Mouse (Mus musculus) bone marrow, adult 2 months (tissue): Measurements from ENCODE around the gene Nxn. TPM values are rescaled to one million over a fixed set of nuclear protein-coding genes. Genes with fewer than 3 reads are reported as not detected.

Experiments
- H3K27ac ChIP-seq: fragments of 200-500 bp; 2 replicates; pipeline ENCODE4 v1.5.1; 2012; ENCODE audit warnings: low read depth, mild to moderate bottlenecking, control low read depth, inconsistent platforms, low read length; ENCODE audit not compliant: control insufficient read depth, poor library complexity, insufficient read depth
- H3K4me1 ChIP-seq: fragments of 200-500 bp; 2 replicates; pipeline ENCODE4 v1.6.1; 2011; ENCODE audit warnings: low read length; ENCODE audit not compliant: control insufficient read depth, insufficient read depth
- H3K4me3 ChIP-seq: fragments of 200-500 bp; replicated peaks from 2 replicates; pipeline ENCODE3; 2011; ENCODE audit warnings: mild to moderate bottlenecking, low read depth, low read length, control low read depth; ENCODE audit not compliant: control insufficient read depth
- CTCF ChIP-seq: fragments of 200-500 bp; IDR thresholded peaks from 2 replicates; pipeline ENCODE4 v1.5.1; 2011; ENCODE audit warnings: low read length, control low read depth; ENCODE audit not compliant: control insufficient read depth, insufficient read depth
- POLR2A ChIP-seq: fragments of 200-500 bp; IDR thresholded peaks from 2 replicates; pipeline ENCODE4 v1.6.1; 2011; ENCODE audit warnings: low read depth, mild to moderate bottlenecking, control low read depth, low read length, borderline replicate concordance; ENCODE audit not compliant: control insufficient read depth
- whole genome bisulfite sequencing: fragments of 180-500 bp; shearing (Covaris S2); methylation state at CpG from one replicate; pipeline ENCODE4 v1.1.7; 2018; 5-methylcytosine and 5-hydroxymethylcytosine counted together
- polyA plus RNA-seq: library from polyadenylated mRNA; stranded (reverse); fragments of >200 nt; gene quantifications from 2 replicates; pipeline ENCODE4 v1.2.4, GENCODE M21; 2011; ENCODE audit warnings: low replicate concordance; ENCODE audit not compliant: missing spikeins, insufficient read depth, insufficient read length

The Nxn gene
- polyA plus RNA-seq, 1 experiment: 14.4 TPM

DNA sequence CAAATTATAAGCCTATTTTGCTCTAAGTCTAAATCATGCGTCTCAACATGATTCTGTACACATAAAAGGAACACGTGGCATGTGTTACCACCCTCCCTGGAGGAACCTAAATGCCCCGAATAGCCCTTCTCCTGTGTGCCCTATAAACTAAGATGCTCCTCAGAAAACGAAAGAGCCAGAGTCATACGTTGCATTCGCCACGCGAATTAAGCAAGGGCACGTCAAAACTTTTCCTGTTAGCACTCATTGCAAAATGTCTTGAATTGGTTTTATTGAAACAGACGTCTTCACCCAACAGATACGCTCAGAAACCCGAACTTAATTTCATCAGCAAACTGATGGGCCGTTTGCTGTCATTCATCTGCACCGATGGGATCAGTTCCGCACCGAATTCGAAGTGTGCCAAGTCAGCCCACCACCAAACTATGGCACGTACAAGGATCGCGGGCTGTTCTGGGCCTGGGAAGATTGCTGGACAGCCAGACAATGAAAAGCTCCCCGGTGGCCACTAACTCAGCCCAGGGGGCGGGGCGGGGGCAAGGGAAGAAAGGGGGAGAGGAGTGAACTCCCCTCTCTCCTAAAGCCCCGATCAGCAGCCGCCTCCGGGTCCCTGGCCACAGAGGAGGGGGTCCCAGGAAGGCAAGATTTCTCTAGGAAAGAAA lies 1.2 kb downstream of the Nxn start:
- Histone ChIP-seq H3K27ac (peak overlapping the region; percentile 52), H3K4me1 (no peaks in the 10 kb centered on the region), H3K4me3 (peak overlapping the region; percentile 76)
- TF ChIP-seq CTCF (no peak), POLR2A (no peak)
- WGBS: under 1% methylated on average over 26 of the region's 26 CpGs

DNA sequence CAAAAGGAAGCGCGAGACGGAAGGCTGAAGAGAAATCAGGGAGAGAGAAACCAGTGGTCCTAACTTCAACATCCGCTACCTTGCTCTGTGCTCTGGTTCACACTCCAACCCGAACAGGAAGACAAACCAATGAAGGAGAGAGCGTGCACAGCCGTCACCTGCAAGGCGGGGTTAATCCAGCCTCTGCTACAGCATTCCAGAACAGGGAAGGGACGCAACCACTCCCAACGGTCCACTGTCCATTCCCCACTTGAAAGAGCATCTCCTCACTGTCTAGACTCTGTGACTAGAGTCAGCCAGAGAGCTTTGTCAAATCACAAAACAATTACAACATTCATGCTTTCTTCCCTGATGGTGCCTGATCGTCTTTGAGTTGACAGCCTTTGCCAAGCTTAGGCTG lies 5.9 kb downstream of the Nxn start:
- H3K4me3 ChIP-seq: no peak overlapping the region
- TF ChIP-seq POLR2A (no peak), CTCF (no peak)
- 83% methylated on average over 11 of the region's 11 CpGs for WGBS
- no peaks in the 10 kb centered on the region for H3K4me1 ChIP-seq
- H3K27ac ChIP-seq: no peak overlapping the region

DNA sequence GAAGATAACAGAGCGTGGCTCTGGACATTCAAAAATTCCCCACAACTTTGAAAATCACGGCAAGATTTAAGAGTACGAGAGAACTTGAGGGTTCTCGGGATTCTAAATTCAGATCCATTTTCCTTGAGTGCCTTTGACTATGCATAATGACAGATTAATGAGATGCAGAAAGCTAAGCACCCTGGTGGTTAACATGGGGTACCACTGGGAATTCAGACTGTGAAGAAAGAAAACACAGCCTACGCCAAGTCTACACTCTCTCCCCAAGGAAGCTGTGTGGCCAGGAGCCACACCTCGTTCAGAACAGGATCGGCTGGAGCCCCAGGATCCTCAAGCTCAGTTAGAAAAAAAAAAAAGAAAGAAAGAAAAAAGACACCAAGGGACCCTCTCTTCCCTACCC lies 6.4 kb downstream of the Nxn start:
- Histone ChIP-seq H3K4me3 (no peak overlapping the region), H3K4me1 (no peaks in the 10 kb centered on the region), H3K27ac (no peak overlapping the region)
- 86% methylated on average over 7 of the region's 7 CpGs for WGBS
- TF ChIP-seq POLR2A (no peak), CTCF (no peak)

DNA sequence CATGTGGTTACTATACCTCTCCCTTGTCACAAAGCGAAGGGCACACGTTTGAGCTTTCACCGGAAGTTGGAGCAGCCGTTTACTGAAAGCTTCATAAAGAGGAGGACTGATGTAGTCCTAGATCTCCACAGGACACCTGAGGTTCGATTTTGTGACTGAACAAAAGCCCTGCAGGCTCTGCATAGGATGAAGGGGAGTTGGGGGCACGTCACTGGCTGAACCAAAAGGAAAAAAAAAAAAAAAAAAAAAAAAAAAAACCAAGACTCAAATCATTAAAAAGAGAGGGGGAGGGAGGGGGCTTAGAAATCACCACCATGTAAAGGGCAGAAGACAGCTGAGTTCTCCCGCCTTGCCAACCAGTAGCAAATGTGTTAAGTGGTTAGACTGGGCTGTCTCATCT lies 10.2 kb downstream of the Nxn start:
- WGBS: 69% methylated on average over 7 of the region's 7 CpGs
- TF ChIP-seq CTCF (no peak), POLR2A (no peak)
- H3K27ac ChIP-seq: no peak overlapping the region
- H3K4me1 ChIP-seq: no peaks in the 10 kb centered on the region
- H3K4me3 ChIP-seq: no peak overlapping the region

DNA sequence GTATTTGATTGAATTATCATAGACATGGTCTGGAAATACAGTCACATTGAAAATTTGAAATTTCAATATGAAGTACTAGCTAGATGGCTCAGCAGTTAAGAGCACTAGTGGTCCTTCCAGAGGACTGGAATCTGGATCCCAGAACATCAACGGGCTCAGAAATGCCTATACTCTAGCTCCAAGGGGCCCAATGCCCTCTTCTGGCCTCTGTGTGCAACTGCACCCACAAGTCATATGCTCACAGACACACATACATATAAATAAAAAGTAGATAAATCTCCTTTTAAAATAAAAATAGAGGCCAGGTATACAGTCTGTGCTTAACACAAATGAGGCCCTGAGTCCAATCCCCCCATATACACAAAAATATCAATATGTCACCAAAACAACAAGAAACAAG lies 11.8 kb downstream of the Nxn start:
- H3K4me1 ChIP-seq: no peaks in the 10 kb centered on the region
- H3K4me3 ChIP-seq: no peak overlapping the region
- TF ChIP-seq POLR2A: no peak
- TF ChIP-seq CTCF: peak; percentile 16; the same call in 1 of the 2 replicates
- 77% methylated on average over 1 of the region's 1 CpGs for WGBS
- no peak overlapping the region for H3K27ac ChIP-seq

DNA sequence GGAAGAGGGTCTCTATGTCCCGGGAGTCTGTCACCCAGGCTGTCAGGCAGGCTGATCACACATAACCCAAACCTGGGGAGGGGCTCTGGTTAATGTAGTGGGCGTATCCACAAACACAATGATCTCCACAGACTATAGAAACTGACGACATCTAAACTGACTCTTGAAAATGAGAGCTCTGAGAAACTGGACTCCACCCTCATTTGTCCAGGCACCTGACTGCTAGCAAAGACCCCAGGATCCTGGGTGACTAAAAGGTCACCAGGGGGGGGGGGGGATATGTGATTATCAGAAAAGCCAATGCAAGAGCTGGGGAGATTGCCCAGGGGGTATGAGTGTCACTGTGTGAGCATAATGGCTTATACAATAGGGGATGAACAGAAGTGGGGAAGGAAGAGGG lies 13.2 kb downstream of the Nxn start:
- no peak for TF ChIP-seq POLR2A
- TF ChIP-seq CTCF: no peak
- H3K4me3 ChIP-seq: no peak overlapping the region
- no peaks in the 10 kb centered on the region for H3K4me1 ChIP-seq
- WGBS: 80% methylated on average over 3 of the region's 3 CpGs
- H3K27ac ChIP-seq: no peak overlapping the region

DNA sequence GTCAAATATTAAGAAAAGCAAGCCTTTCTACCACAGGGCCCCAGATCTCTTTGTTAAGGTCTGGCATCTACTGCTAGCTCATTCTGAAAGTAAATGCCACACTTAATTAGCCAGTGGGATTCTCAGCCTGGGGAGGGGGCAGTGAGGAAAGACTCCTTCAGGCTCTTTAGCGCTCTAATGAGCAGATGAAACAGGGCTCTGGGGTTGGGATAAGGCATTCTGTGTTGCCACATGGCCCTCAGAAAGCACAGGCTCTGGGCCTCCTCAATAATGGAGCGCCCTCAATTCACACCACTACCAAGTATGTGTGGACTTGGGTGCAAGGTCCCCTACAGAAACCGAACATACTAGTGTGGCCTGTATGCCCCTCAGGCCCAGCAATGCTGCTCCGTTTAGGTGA lies 13.9 kb downstream of the Nxn start:
- H3K4me3 ChIP-seq: no peak overlapping the region
- H3K4me1 ChIP-seq: no peaks in the 10 kb centered on the region
- TF ChIP-seq POLR2A: no peak
- TF ChIP-seq CTCF: no peak
- no peak overlapping the region for H3K27ac ChIP-seq
- 84% methylated on average over 4 of the region's 4 CpGs for WGBS

DNA sequence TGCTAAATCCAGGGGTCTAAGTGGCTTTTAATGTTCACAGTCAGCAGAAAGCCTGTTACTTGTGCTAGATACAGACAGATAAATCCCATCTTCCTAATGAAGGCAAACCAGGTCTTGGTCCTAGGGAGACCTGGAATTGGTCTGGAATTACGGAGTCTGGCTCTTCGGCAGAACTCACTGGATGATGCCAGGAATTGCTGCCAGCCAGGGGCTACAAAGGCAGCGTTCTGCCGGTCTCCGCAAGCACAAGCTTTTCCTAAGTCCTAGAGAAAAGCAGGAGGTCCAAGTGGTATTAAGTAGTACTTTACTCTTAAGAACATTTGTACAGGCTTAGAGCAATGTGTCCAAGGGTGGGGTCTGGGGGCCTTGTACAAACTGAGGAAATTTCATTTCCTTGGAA lies 14.6 kb downstream of the Nxn start:
- WGBS: 94% methylated on average over 5 of the region's 5 CpGs
- no peak overlapping the region for H3K27ac ChIP-seq
- H3K4me1 ChIP-seq: no peaks in the 10 kb centered on the region
- TF ChIP-seq CTCF (no peak), POLR2A (no peak)
- H3K4me3 ChIP-seq: no peak overlapping the region
